Mouse (Mus musculus) mouse trophoblast stem cell (cell line): ENCODE measurements around the gene Irgm2.

Experiments used
- in situ Hi-C, 2 experiments: fragments of 300-500 bp; cut with MseI, MboI; formaldehyde crosslinking; loops; 2 replicates in 1 of 2; 3 replicates in 1 of 2; pipeline ENCODE4 v1.15.1; 2025

The Irgm2 gene

GRCm38 (mm10) chr11:58257816-58258215, 58.4 kb downstream of the Irgm2 start:
- in situ Hi-C loops, result loop anchor here in 1 of 2 experiments (5.0 kb wide), 1 partner anchor 34 kb away; no protein-coding TSS in a partner anchor

GRCm38 (mm10) chr11:58260156-58260555, 60.7 kb downstream of the Irgm2 start:
- in situ Hi-C loops, result no loop called here

- in situ Hi-C loops, result no loop called here
These were observed 62.4 kb downstream of the Irgm2 start for GRCm38 (mm10) chr11:58261826-58262225.

GRCm38 (mm10) chr11:58262336-58262735, 62.9 kb downstream of the Irgm2 start:
- in situ Hi-C loops, result no loop called here

GRCm38 (mm10) chr11:58263516-58263915, 64.1 kb downstream of the Irgm2 start:
- in situ Hi-C loops, result no loop called here

GRCm38 (mm10) chr11:58264546-58264945, 65.1 kb downstream of the Irgm2 start:
- in situ Hi-C loops, result no loop called here

- in situ Hi-C loops, result no loop called here
These were observed 68.9 kb downstream of the Irgm2 start for GRCm38 (mm10) chr11:58268285-58268684.
